Mouse (Mus musculus) CD4-positive, CD25-positive, alpha-beta regulatory T cell, adult 2 months (primary cell): ENCODE results near the gene Hoxd12.

ENCODE experiments used
- DNase-seq: peaks from one replicate; pipeline ENCODE4 v3.0.0-alpha.2; 2012; ENCODE audit warnings: low read depth, low spot score

The Hoxd12 gene

GRCm38 (mm10) chr2:74674881-74675665 is at the start of gene Hoxd12:
TSS of gene Hoxd12 (plus strand) at chr2:74675013.
- no peak for DNase-seq

GRCm38 (mm10) chr2:74635412-74635811 is 39.4 kb upstream of the Hoxd12 start:
- no peak for DNase-seq

- no peak for DNase-seq
These were observed 32.4 kb upstream of the Hoxd12 start for GRCm38 (mm10) chr2:74642431-74642830.

GRCm38 (mm10) chr2:74645631-74646030 is 29.2 kb upstream of the Hoxd12 start:
- no peak for DNase-seq

GRCm38 (mm10) chr2:74647082-74647864 is 27.5 kb upstream of the Hoxd12 start:
- DNase-seq, result no peak

- DNase-seq, result no peak
These were observed 21.8 kb upstream of the Hoxd12 start for GRCm38 (mm10) chr2:74652996-74653340.

GRCm38 (mm10) chr2:74653781-74654535 is 20.9 kb upstream of the Hoxd12 start:
- no peak for DNase-seq

- no peak for DNase-seq
These were observed 19.9 kb upstream of the Hoxd12 start for GRCm38 (mm10) chr2:74654743-74655419.

- DNase-seq, result peak; percentile 43
These were observed 19.4 kb upstream of the Hoxd12 start for GRCm38 (mm10) chr2:74655420-74655781.

GRCm38 (mm10) chr2:74655821-74656631 is 18.8 kb upstream of the Hoxd12 start:
- peak; percentile 55 for DNase-seq

- DNase-seq, result no peak
These were observed 18.2 kb upstream of the Hoxd12 start for GRCm38 (mm10) chr2:74656632-74657021.

- DNase-seq, result peak; percentile 58
These were observed 17.4 kb upstream of the Hoxd12 start for GRCm38 (mm10) chr2:74657251-74658023.

- DNase-seq, result no peak
These were observed 16.7 kb upstream of the Hoxd12 start for GRCm38 (mm10) chr2:74658024-74658666.

- DNase-seq, result no peak
These were observed 16.0 kb upstream of the Hoxd12 start for GRCm38 (mm10) chr2:74658667-74659371.

- no peak for DNase-seq
These were observed 15.3 kb upstream of the Hoxd12 start, which contains the start of gene Evx2 for GRCm38 (mm10) chr2:74659507-74660005. TSS of gene Evx2 (minus strand) at chr2:74659557.

GRCm38 (mm10) chr2:74660421-74661375 is 14.1 kb upstream of the Hoxd12 start:
- DNase-seq, result no peak

- DNase-seq, result no peak
These were observed 13.1 kb upstream of the Hoxd12 start for GRCm38 (mm10) chr2:74661685-74662084.
